Mouse (Mus musculus): ENCODE data around the gene Cnih4.

Gene Cnih4

GRCm38 (mm10) chr1:181143950-181144836, at the start of gene Cnih4, which contains the start of gene Nvl:
Gene Cnih4 (plus strand): TSS chr1:181144693.
Gene Nvl (minus strand): TSS chr1:181144204.
- in situ Hi-C loops (cut with MboI, MseI): no loop called here

GRCm38 (mm10) chr1:181117112-181117511, 27.4 kb upstream of the Cnih4 start:
- in situ Hi-C loops (cut with MboI, MseI): loop anchor here (25.0 kb wide), 1 partner anchor 1330 kb away; no protein-coding TSS in a partner anchor

- in situ Hi-C loops (cut with MboI, MseI): loop anchor here (25.0 kb wide), 1 partner anchor 1337 kb away; no protein-coding TSS in a partner anchor
Measured at GRCm38 (mm10) chr1:181124145-181124544, 20.3 kb upstream of the Cnih4 start.

- in situ Hi-C loops (cut with MboI, MseI): no loop called here
Measured at GRCm38 (mm10) chr1:181125916-181126315, 18.6 kb upstream of the Cnih4 start.

GRCm38 (mm10) chr1:181126766-181127165, 17.7 kb upstream of the Cnih4 start:
- in situ Hi-C loops (cut with MboI, MseI): no loop called here

- in situ Hi-C loops (cut with MboI, MseI): no loop called here
Measured at GRCm38 (mm10) chr1:181131915-181132314, 12.6 kb upstream of the Cnih4 start.

GRCm38 (mm10) chr1:181138730-181139129, 5.8 kb upstream of the Cnih4 start:
- in situ Hi-C loops (cut with MboI, MseI): loop anchor here (5.0 kb wide), 1 partner anchor 69 kb away; no protein-coding TSS in a partner anchor

- in situ Hi-C loops (cut with MboI, MseI): no loop called here
Measured at GRCm38 (mm10) chr1:181143609-181143949, 914 bp upstream of the Cnih4 start.

GRCm38 (mm10) chr1:181144966-181145365, 473 bp downstream of the Cnih4 start:
- in situ Hi-C loops (cut with MboI, MseI): no loop called here

- in situ Hi-C loops (cut with MboI, MseI): no loop called here
Measured at GRCm38 (mm10) chr1:181146187-181146586, 1.7 kb downstream of the Cnih4 start.

- in situ Hi-C loops (cut with MboI, MseI): no loop called here
Measured at GRCm38 (mm10) chr1:181148540-181148939, 4.0 kb downstream of the Cnih4 start.

- in situ Hi-C loops (cut with MboI, MseI): loop anchor here (5.0 kb wide), 1 partner anchor 108 kb away; no protein-coding TSS in a partner anchor
Measured at GRCm38 (mm10) chr1:181149373-181150017, 5.0 kb downstream of the Cnih4 start.

- in situ Hi-C loops (cut with MboI, MseI): loop anchor here (5.0 kb wide), 1 partner anchor 107 kb away; no protein-coding TSS in a partner anchor
Measured at GRCm38 (mm10) chr1:181150431-181150826, 5.9 kb downstream of the Cnih4 start.

GRCm38 (mm10) chr1:181150827-181151534, 6.5 kb downstream of the Cnih4 start:
- in situ Hi-C loops (cut with MboI, MseI): loop anchor here (5.0 kb wide), 1 partner anchor 106 kb away; no protein-coding TSS in a partner anchor

GRCm38 (mm10) chr1:181151541-181151940, 7.0 kb downstream of the Cnih4 start:
- in situ Hi-C loops (cut with MboI, MseI): loop anchor here (5.0 kb wide), 1 partner anchor 106 kb away; no protein-coding TSS in a partner anchor

- in situ Hi-C loops (cut with MboI, MseI): no loop called here
Measured at GRCm38 (mm10) chr1:181167816-181168215, 23.3 kb downstream of the Cnih4 start.

- in situ Hi-C loops (cut with MboI, MseI): no loop called here
Measured at GRCm38 (mm10) chr1:181168377-181168776, 23.9 kb downstream of the Cnih4 start.

GRCm38 (mm10) chr1:181170210-181170609, 25.7 kb downstream of the Cnih4 start:
- in situ Hi-C loops (cut with MboI, MseI): no loop called here

- in situ Hi-C loops (cut with MboI, MseI): loop anchor here (10.0 kb wide), 1 partner anchor 1394 kb away; no protein-coding TSS in a partner anchor
Measured at GRCm38 (mm10) chr1:181188925-181189324, 44.4 kb downstream of the Cnih4 start.

GRCm38 (mm10) chr1:181199446-181199845, 55.0 kb downstream of the Cnih4 start:
- in situ Hi-C loops (cut with MboI, MseI): loop anchor here (5.0 kb wide), 1 partner anchor 87 kb away; no protein-coding TSS in a partner anchor

- in situ Hi-C loops (cut with MboI, MseI): no loop called here
Measured at GRCm38 (mm10) chr1:181210147-181210546, 65.7 kb downstream of the Cnih4 start.

Measured in T-helper 1 cell (primary cell).